Mouse (Mus musculus) urinary bladder, postnatal 10 days (tissue): Measurements from ENCODE around the gene Tm4sf1.

Experiments used
- DNase-seq: peaks from one replicate; pipeline ENCODE4 v3.0.0; 2022; ENCODE audit warnings: low spot score

The Tm4sf1 gene

DNA sequence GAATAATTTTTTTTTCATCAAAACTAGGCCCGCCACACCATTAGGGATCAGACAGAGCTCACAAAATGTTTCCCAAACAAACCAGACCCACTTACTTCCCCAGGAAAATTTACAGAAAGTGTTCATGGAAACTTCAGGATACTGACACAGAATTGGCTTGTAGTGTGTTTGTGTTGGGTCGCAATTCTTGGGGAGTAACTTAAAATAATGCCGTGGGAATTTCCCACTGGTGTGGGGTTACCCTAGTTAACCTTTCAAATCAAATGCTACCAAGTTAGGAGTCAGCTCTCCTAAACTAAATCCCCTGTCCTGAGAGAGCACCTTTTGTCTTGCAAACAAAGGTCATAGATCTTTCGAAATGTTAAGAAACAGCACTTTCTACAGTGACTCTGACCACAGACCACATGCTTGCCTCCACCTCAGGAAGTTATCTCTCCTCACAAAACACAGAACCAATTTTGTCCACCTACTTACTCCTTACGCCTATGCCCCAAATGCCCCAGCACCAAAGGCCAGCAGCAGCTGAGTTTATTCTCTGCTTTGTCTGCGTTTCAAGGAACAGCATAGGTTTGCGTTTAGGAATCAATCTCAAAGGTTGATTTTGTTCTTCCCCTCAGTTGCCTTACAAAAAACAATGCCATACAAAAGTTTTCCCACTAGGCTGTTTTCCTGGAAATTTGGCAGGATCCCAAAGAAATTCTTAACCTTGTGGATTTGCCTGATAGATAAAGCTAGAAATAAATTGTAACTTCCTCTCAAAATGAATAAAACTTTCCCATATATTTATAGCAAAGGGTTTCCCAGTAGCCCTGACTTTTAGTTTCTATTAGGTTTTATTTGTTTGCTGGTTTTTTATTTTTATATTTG is 13.7 kb downstream of the Tm4sf1 start:
- DNase-seq = no peak

DNA sequence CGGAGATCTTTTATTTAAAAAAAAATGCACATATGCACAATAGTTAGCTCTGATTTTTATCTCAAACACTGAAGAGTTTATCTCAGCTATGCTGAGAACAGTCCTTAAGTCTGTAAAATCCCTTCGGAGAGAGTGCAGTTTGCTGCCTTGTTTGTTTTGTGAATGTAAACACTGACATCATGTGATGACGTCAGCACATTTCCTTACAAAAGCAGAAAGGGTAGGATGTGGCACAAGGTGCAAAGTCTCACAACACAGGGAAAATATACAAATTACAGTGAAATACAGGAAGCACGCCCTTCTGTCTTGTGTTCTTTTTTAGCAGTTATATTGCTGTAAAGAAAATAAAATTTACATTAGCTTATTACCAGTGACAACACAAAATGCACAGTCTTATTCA is 14.3 kb downstream of the Tm4sf1 start:
- DNase-seq = no peak

DNA sequence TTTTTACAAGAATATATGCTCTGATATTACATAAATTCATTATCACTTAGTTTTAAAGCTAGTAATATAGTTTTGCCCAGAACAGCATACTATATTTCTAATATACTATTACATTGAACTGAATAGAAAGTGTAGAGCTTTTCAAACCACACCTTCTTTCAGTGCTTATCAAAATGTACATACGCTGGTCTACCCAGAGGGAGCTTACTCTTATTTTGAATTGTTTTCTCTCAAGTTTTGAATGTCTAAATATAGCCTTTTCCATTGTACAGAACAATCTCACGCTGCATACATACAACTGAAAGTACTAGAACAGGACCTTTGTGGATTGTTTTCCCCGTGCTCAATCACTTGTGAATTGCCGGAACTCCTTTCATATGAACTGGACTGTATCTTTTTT is 23.6 kb downstream of the Tm4sf1 start:
- DNase-seq = no peak

DNA sequence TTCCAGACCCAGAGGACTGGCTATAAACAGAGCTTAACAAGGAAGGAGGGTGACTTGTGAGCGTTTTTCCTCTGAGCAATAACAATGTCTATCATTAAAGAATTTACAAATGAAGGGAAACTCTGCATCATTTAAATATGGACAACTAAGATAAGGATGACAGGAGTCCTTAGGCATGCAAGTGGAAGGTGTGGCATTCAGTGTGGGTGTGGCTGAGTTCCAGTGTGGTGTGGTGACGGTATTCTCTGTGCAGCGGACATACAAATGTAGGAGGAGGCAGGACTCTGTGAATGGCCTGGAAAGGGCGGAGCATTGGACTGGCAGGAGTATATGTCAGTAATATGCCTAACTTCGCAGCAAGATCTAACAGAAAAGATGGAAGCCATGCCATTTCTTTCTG is 24.3 kb downstream of the Tm4sf1 start:
- no peak for DNase-seq

DNA sequence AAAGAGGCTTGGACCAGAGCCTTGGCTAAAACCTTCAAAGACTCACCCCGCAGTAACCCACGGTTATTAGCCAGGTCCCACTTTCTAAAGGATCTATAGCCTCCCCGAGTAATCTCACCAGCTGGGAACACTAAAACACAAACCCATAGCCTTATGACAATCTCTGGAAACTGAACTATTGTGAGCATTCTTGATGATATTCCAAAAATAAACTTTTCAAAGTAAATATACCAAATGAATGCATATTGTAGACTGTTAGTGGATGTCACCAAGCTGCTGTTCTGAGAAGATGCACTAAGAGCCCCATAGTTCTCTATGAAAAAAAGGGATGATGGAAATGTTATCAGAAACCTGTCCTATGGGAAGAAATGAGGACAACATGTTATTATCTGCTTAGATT is 25.0 kb downstream of the Tm4sf1 start:
- DNase-seq = no peak

DNA sequence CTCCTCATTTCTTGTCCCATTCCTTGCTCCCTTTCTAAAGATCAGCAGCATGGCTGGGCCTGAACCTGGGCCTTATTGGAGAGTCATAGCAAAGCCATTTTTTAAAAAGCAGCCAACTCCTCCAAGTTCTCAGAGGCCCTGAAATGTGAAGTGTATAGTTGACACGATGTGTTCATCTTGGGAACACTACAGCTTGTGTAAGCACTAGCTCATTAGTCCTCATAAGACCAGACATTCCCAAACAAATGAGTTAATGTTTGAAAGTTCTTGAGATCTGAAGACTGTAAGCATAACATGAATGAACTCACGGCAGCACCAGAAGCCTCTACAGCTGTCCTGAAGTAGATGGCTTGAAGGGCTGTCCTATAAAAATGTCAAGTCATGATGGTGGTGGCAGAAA is 32.8 kb downstream of the Tm4sf1 start:
- DNase-seq = no peak

DNA sequence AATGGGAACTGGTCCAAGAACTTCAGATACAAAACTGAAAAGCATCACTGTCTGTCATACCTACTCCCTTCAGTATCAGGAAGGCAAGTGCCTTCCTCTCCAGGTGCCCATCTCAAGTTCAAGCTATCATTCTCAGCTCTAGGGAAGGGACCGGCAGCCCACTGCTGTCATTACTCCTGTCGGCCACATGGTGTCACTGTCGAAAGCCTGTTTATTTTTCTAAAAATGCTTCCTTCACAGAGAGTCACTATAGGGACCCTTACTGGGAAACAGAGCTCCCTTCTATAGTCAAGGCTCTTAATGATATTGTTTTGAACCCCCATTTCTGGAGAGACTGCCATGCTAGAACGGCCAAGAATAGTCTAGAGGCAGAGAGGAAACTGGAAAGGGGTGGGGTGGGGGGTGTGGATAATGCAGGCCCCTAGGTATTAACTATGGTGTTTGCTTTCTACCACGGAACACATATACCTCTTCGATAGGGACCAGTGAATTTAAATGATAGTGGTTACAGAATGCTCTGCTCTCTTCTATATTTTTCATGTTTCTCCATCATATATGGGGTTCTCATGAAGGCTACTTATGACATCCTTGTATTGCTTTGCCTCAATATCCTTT is 34.1 kb downstream of the Tm4sf1 start:
- no peak for DNase-seq

DNA sequence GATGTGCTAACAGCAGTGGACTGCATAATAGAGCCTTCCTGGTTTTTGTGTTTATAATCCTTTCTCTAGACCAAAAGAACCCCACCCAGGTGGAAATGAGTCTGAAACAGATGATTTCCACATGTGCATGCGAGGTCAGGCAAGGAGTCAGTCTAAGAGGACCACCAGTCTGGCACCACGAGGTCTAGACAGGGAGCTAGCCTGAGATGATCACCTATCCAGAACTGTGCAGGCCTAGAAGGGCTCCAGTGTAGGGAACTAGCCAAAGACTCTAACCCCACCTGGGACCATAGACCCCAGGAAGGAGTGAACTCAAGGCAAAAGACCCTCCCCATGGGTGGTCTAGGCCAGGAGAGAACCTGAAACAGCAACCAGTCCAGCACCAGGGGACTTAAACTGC is 48.7 kb downstream of the Tm4sf1 start:
- no peak for DNase-seq

DNA sequence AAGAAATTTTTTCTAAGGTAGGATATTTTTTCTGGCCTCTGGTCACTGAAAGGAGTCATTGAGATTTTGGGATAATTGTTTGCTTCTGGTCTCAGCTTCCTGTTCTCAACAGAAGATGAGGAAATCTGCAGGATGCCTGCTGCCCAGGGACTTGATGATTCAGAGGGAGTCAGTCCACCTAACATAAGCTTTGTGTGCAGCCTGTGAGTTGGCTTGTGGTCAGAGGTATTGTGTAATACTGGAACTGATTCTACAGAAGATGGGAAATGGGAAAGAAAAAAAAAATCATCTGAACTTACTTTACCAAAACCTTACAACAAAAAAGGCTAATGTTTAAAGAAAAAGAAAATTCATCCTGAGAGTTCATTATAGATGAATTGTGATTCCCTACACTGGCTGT is 49.2 kb downstream of the Tm4sf1 start:
- no peak for DNase-seq

DNA sequence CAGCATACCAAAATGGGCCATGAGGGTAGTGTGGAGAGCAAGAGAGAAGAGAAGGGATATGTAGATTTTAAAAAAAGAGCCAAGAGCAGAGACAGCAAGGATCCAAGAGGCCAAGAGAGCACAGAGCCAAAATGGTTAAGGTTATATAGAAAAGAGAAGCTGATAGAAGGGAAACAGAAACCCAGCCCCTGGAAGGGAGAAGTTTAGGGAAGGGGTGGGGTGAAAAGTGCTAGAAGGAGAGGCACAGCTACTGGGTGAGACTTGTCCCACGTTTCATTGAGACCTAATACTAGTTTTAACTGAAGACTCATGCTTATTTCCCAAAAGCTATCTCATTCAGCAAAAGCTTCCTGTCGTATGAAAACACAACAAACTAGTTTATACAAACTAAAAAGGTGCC is 56.5 kb downstream of the Tm4sf1 start:
- no peak for DNase-seq
